Mouse (Mus musculus) ES-E14 (cell line): ENCODE data around the gene Dnal1. TPM values are rescaled to one million over a fixed set of nuclear protein-coding genes. Genes with fewer than 3 reads are reported as not detected.

Source experiments
- DNase-seq: peaks from one replicate; pipeline ENCODE4 v3.0.0-alpha.2; 2013; ENCODE audit warnings: low read depth, low spot score
- H3K27ac ChIP-seq: 2 replicates; pipeline ENCODE4 v1.5.1; 2012; ENCODE audit warnings: low read depth, mild to moderate bottlenecking, low read length, moderate library complexity, mixed read lengths; ENCODE audit not compliant: poor library complexity, insufficient read depth, severe bottlenecking
- H3K36me3 ChIP-seq: 2 replicates; pipeline ENCODE4 v1.6.1; 2012; ENCODE audit warnings: mild to moderate bottlenecking, low read length, moderate library complexity, mixed read lengths; ENCODE audit not compliant: control insufficient read depth, poor library complexity, insufficient read depth, severe bottlenecking
- H3K4me1 ChIP-seq, 2 experiments: fragments of 150-350 bp in 1 of 2; sonication (generic) in 1 of 2; 2 replicates each; pipeline ENCODE4 v1.6.1; 2012; ENCODE audit warnings: low read length in 2 of 2, mild to moderate bottlenecking in 1 of 2, mixed read lengths in 1 of 2; ENCODE audit not compliant: control insufficient read depth in 2 of 2, insufficient read depth in 2 of 2, poor library complexity in 1 of 2
- H3K4me3 ChIP-seq, 2 experiments: fragments of 150-350 bp in 1 of 2; sonication (generic) in 1 of 2; 2 replicates each; pipeline ENCODE4 v1.5.1; 2012; ENCODE audit warnings: low read length in 2 of 2, low read depth in 1 of 2, mild to moderate bottlenecking in 1 of 2, mixed read lengths in 1 of 2; ENCODE audit not compliant: insufficient read depth in 1 of 2, poor library complexity in 1 of 2, severe bottlenecking in 1 of 2
- H3K9ac ChIP-seq: 2 replicates; pipeline ENCODE4 v1.6.1; 2012; ENCODE audit warnings: low read depth, mild to moderate bottlenecking, low read length, mixed read lengths; ENCODE audit not compliant: poor library complexity, insufficient read depth, severe bottlenecking
- H3K9me3 ChIP-seq: fragments of 150-350 bp; sonication (generic); 2 replicates; pipeline ENCODE4 v1.6.1; 2012; ENCODE audit warnings: low read depth, mild to moderate bottlenecking, low read length; ENCODE audit not compliant: control insufficient read depth, insufficient read depth
- CHD2 ChIP-seq: IDR thresholded peaks from 2 replicates; pipeline ENCODE4 v1.6.1; 2014; ENCODE audit warnings: mild to moderate bottlenecking, low read depth, low read length, inconsistent platforms
- HCFC1 ChIP-seq: IDR thresholded peaks from 2 replicates; pipeline ENCODE4 v1.6.1; 2012; ENCODE audit warnings: low read length, inconsistent platforms, borderline replicate concordance; ENCODE audit not compliant: insufficient read depth
- MAFK ChIP-seq: IDR thresholded peaks from 2 replicates; pipeline ENCODE4 v1.6.1; 2014; ENCODE audit warnings: mild to moderate bottlenecking, low read depth, low read length, inconsistent platforms; ENCODE audit not compliant: insufficient read depth
- ZC3H11A ChIP-seq: IDR thresholded peaks from 2 replicates; pipeline ENCODE4 v1.6.1; 2012; ENCODE audit warnings: low read depth, mild to moderate bottlenecking, inconsistent platforms, low read length, borderline replicate concordance
- ZNF384 ChIP-seq: IDR thresholded peaks from 2 replicates; pipeline ENCODE4 v1.6.1; 2012; ENCODE audit warnings: low read depth, low read length, inconsistent platforms
- in situ Hi-C, 2 experiments: fragments of 600-800 bp; cut with MboI; formaldehyde crosslinking; loops; one replicate each; pipeline ENCODE4 v1.15.1; 2025; ENCODE audit warnings: low sequenced_read_pairs in 2 of 2, inconsistent platforms in 1 of 2; ENCODE audit not compliant: unreplicated experiment in 2 of 2
- total RNA-seq: library from RNA; depleted of rRNA; stranded (reverse); fragments of 300-350 nt; gene quantifications from 2 replicates; pipeline ENCODE4 v1.2.3, GENCODE M21; 2012

Gene Dnal1
- total RNA-seq, 1 experiment, result 3.5 TPM

GRCm38 (mm10) chr12:84186536-84186935 is 72.4 kb downstream of the Dnal1 start:
- H3K27ac ChIP-seq, result peak overlapping the region; percentile 9; the same call in 1 of the 2 replicates
- H3K36me3 ChIP-seq, result peaks cover 3% of the 10 kb centered on the region; the same call in 1 of the 2 replicates
- TF ChIP-seq CHD2 (no peak), HCFC1 (no peak), ZC3H11A (no peak), MAFK (peak; percentile 46; the same call in 1 of the 2 replicates), ZNF384 (no peak)
- H3K4me3 ChIP-seq, result no peak overlapping the region
- no peaks in the 10 kb centered on the region for H3K9me3 ChIP-seq
- H3K4me1 ChIP-seq, result peaks cover 12 to 43% of the 10 kb centered on the region in 2 experiments
- in situ Hi-C loops, result no loop called here
- DNase-seq, result no peak
- H3K9ac ChIP-seq, result no peak overlapping the region

DNA sequence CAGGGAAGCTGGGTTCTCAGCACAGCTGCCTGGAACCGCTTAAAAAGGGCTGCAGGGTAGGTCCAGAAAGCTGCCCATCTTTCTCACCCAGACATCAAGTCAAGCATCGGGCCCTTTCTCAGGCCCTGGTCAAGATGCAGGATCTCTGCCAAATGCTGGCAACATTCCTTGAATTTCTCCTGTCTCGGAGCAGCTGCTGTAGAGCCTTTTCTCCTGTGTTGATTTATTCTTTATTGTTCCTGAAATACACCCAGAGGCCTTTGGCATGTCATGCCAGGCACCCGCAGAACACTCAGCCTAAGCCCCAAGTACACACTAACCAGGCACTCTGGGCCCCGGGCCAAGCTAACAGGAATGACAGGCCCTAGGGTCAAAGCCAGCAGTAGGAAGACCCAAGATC is 72.8 kb downstream of the Dnal1 start:
- no peak overlapping the region for H3K4me3 ChIP-seq
- H3K9me3 ChIP-seq, result no peaks in the 10 kb centered on the region
- peaks cover 3% of the 10 kb centered on the region; the same call in 1 of the 2 replicates for H3K36me3 ChIP-seq
- no peak for TF ChIP-seq MAFK
- TF ChIP-seq ZC3H11A, result no peak
- no peak for TF ChIP-seq CHD2
- no peak for TF ChIP-seq ZNF384
- no peak for TF ChIP-seq HCFC1
- no peak for DNase-seq
- no peak overlapping the region for H3K27ac ChIP-seq
- peaks cover 12 to 43% of the 10 kb centered on the region in 2 experiments for H3K4me1 ChIP-seq
- in situ Hi-C loops, result no loop called here
- H3K9ac ChIP-seq, result no peak overlapping the region

DNA sequence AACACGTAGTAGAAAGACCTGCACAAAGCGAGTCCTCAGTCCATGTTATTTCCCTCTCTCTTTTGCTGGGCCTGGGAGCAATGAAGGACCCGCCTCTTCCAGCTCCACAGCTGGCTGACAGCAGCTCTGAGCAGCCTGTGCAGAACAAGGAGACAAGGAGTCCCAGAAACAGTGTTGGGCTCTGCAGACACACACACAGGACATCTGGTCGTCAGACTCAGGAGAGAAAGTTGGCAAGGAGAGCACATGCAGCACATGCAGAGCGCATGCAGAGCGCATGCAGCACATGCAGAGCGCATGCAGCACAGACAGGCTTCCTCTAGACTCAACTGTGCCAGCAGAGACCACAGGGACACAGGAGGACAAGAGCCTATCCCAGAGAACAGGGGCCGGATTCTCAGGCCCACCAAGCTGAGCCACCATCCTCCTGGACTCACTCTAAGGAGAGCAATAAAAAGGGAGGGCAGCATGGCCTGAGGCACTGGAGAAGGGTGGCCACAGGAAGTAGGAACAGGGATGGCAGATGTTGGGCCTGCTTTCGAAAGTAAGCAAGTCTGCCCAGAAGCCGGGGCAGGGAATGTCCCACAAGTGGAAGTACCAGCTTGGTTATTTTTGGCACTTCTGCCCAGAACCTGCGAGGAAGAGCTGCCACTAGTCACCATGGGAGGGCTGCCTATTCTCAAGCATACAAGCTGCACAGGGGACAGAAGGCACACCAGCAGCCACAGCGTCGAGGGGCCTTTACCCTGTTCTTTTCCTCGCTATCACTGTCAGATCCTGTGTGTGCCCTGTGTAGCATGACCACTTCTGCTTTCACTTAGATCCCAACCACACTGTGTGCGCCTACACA is 73.8 kb downstream of the Dnal1 start:
- peaks cover 17 to 45% of the 10 kb centered on the region in 2 experiments for H3K4me1 ChIP-seq

DNA sequence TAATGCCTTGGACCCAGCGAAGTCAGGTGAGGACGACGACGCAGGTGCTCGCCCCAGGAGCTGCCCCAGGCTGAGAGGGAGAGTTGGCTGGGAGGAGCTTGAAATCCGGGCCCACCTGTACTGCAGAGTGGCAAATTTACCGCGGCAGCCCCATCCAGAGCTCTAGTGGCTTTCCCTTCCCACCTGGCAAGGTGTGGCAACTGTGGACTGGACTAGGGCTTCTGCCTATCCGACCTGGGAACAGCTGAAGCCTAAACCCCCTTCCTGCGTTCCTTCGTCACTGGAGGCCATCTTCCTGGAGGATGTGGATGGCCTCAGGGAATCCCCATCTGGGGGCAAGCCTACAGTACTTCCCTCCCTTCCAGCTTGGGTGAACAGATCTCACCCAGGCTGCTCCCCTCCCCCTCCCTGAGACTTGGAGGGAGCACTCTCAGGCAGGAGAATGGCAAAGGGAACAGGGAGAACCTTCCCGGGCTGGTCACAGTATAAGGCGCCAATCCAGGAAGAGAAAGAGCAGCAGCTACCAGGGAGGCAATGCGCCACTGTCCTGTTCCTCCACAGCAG is 74.8 kb downstream of the Dnal1 start:
- no peaks in the 10 kb centered on the region for H3K9me3 ChIP-seq
- in situ Hi-C loops, result no loop called here
- H3K36me3 ChIP-seq, result peaks cover 3% of the 10 kb centered on the region; the same call in 1 of the 2 replicates
- DNase-seq, result no peak
- TF ChIP-seq ZC3H11A (no peak), HCFC1 (no peak), ZNF384 (no peak), CHD2 (no peak), MAFK (no peak)
- no peak overlapping the region for H3K27ac ChIP-seq
- peaks cover 17 to 45% of the 10 kb centered on the region in 2 experiments for H3K4me1 ChIP-seq
- peak overlapping the region; percentile 6 to 23; a peak in 3 of 4 replicates for H3K4me3 ChIP-seq
- peak overlapping the region; percentile 5 for H3K9ac ChIP-seq

More for the DNA sequence above, 73.8 kb downstream of the Dnal1 start:
- H3K27ac ChIP-seq, result no peak overlapping the region
- in situ Hi-C loops, result no loop called here
- DNase-seq, result no peak
- no peak overlapping the region for H3K4me3 ChIP-seq
- no peak overlapping the region for H3K9ac ChIP-seq
- H3K9me3 ChIP-seq, result no peaks in the 10 kb centered on the region
- TF ChIP-seq ZNF384 (no peak), MAFK (no peak), ZC3H11A (no peak), HCFC1 (no peak), CHD2 (no peak)
- H3K36me3 ChIP-seq, result peaks cover 3% of the 10 kb centered on the region; the same call in 1 of the 2 replicates
